Mouse (Mus musculus) myocyte (in vitro differentiated cells): ENCODE results near the gene Zfp410.

Experiments
- MAX ChIP-seq: IDR thresholded peaks from one replicate; pipeline ENCODE4 v1.6.1; 2011; ENCODE audit warnings: low read depth, mild to moderate bottlenecking, control low read depth
- MYOG ChIP-seq, 3 experiments: IDR thresholded peaks; one replicate each; pipeline ENCODE4 v1.6.1; 2011; ENCODE audit warnings: control low read depth in 2 of 3, low read depth in 2 of 3, mild to moderate bottlenecking in 2 of 3; ENCODE audit not compliant: insufficient read length in 2 of 3, control insufficient read depth in 1 of 3, insufficient read depth in 1 of 3
- POLR2A ChIP-seq: IDR thresholded peaks from one replicate; pipeline ENCODE4 v1.6.1; 2011; ENCODE audit warnings: low read depth, mild to moderate bottlenecking, control low read depth, moderate library complexity; ENCODE audit not compliant: insufficient read length
- POLR2AphosphoS2 ChIP-seq: IDR thresholded peaks from one replicate; pipeline ENCODE4 v1.6.1; 2011; ENCODE audit warnings: low read depth, control low read depth; ENCODE audit not compliant: insufficient read length
- TCF12 ChIP-seq: IDR thresholded peaks from one replicate; pipeline ENCODE4 v1.6.1; 2011; ENCODE audit warnings: mild to moderate bottlenecking, control low read depth; ENCODE audit not compliant: poor library complexity, insufficient read depth, severe bottlenecking
- TCF3 ChIP-seq: IDR thresholded peaks from one replicate; pipeline ENCODE4 v1.6.1; 2011; ENCODE audit warnings: low read depth, control low read depth; ENCODE audit not compliant: insufficient read length
- USF1 ChIP-seq: IDR thresholded peaks from one replicate; pipeline ENCODE4 v1.6.1; 2011; ENCODE audit warnings: low read depth, mild to moderate bottlenecking, control low read depth, moderate library complexity

DNA sequence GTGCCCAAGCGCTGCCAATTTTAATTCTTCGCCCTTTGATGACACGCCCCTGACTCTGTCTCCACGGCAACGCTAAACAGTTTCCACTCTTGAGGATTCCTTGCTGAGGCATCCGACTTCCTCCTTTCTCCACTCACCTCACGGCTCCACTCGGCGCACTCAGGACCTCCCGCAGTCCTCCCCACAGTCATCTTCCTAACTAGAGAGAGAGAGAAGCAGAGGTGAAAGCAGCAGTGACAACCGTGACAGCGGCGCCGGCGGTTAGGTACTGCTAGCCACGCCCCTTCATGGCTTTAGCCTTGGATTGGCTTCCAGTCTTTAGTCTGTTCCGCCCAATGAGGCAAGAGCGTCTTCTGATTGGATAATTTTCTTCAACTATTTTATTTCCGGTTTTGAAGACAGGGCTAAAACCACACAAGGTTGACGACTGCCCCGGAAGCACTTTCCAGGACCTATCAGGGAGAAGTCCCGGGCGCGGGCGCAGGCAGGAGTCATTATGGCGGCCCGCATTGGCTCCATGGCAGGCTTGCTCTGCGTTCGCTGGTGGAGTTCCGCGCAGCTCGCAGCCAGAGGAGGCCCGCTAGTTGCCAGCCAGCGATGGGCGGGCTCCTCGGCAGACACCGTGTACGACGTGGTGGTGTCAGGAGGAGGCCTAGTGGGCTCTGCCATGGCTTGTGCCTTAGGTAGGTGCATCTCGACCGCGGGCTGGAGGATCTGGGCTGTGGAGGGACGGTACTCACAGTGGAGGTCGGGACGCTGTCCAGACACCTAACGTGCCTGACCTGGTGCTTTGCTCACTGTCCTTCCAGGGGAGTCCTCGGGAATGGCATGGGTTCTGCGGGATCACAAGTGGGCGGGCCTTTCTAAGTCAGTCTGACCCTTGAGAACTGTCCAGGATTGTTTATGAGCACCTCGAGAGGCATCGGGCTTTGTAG, 45.2 kb downstream of the Zfp410 start, which contains the start of the genes Coq6 and Fam161b:
- TF ChIP-seq USF1 (no peak), MYOG (IDR thresholded peaks at IDR 0.05; ENCODE audit: control insufficient read depth in 1 of 3, insufficient read depth in 1 of 3, insufficient read length in 2 of 3, low read depth in 2 of 3) (no peak), TCF12 (no peak), TCF3 (no peak), POLR2A (peak; percentile 77), MAX (no peak), POLR2AphosphoS2 (peak; percentile 55)
